In the genomic region with DNA sequence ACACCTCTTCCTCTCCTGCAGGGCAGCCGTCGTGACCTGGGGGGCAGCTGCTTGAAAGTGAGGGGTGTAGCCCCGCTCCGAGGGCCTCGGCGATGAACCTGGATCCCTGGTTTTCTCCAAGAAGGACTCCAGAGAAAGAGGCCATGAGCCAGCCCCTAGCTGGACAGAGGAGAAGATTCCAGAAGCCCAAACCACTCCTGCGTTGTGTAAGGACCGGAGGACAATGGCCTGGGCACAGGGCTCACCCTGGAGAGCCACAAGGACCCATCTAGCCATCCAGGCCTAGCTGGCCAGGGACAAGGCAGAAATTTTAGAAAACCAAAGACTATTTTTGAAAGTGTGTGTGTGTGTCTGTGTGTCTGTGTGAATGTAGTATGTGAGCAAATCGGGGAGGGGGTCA, we compare ENCODE assay signal across 20 mouse cellular contexts. TPM values are rescaled to one million over a fixed set of nuclear protein-coding genes. Genes with fewer than 3 reads are reported as not detected.
DNase-seq lines count a peak whose midpoint lies in the region; ATAC-seq lines count a peak whose summit lies in the region.
"Had no signal": no experiment of that assay in that cellular context is flagged by ENCODE, and none has a peak within 500 bp of the region (broad histone marks: within the 10 kb centered on the region; RNA-seq: fewer than 3 reads in every experiment).

No protein-coding gene starts in this region.

- DNase-seq in heart, adult 11 months = peak; percentile 90
- DNase-seq in heart, embryonic 10.5 days (ENCODE audit: low spot score) = peak; percentile 72
- DNase-seq in heart, adult 18-20 months = no peak
- no peak for DNase-seq in kidney, postnatal 14 days
- DNase-seq: adrenal gland, adult 2 months; adrenal gland, postnatal 10 days; adrenal gland, postnatal 25 days; cerebellum, adult 11-12 months; cerebellum, adult 2 months; cerebellum, adult 9-10 months; cerebellum, postnatal 10 days; cerebellum, postnatal 25 days; forebrain, postnatal 0 days had no signal

- no peak overlapping the region for H3K4me2 ChIP-seq in heart, embryonic 11.5 days
- H3K4me2 ChIP-seq: embryonic facial prominence, embryonic 12.5 days; forebrain, embryonic 13.5 days; forebrain, embryonic 15.5 days had no signal

- H3K36me3 ChIP-seq in heart, embryonic 11.5 days (ENCODE audit: control insufficient read depth, insufficient read depth, low read length) = no peaks in the 10 kb centered on the region
- no peaks in the 10 kb centered on the region for H3K36me3 ChIP-seq in heart, embryonic 10.5 days
- H3K36me3 ChIP-seq: embryonic facial prominence, embryonic 10.5 days; embryonic facial prominence, embryonic 12.5 days; forebrain, embryonic 15.5 days had no signal

- H3K4me3 ChIP-seq in heart, embryonic 11.5 days (ENCODE audit: low read depth, low read length) = no peak overlapping the region
- H3K4me3 ChIP-seq in heart, embryonic 10.5 days = no peak overlapping the region
- H3K4me3 ChIP-seq: embryonic facial prominence, embryonic 10.5 days; embryonic facial prominence, embryonic 12.5 days; forebrain, embryonic 13.5 days; forebrain, embryonic 15.5 days had no signal

- H3K9ac ChIP-seq in heart, embryonic 11.5 days (ENCODE audit: low read depth, low read length) = no peak overlapping the region
- H3K9ac ChIP-seq: embryonic facial prominence, embryonic 12.5 days; forebrain, embryonic 13.5 days; forebrain, embryonic 15.5 days; forebrain, postnatal 0 days had no signal

- no peak for ATAC-seq in heart, embryonic 11.5 days (replicated peaks; ENCODE audit: insufficient number of reproducible peaks, low FRiP score, low TSS enrichment)
- ATAC-seq: forebrain, embryonic 13.5 days; forebrain, embryonic 15.5 days; forebrain, postnatal 0 days had no signal

- H3K27me3 ChIP-seq in heart, embryonic 11.5 days (ENCODE audit: control insufficient read depth, insufficient read depth, low read length) = peaks cover 30% of the 10 kb centered on the region
- H3K27me3 ChIP-seq in heart, embryonic 10.5 days (ENCODE audit: insufficient read depth, poor library complexity, severe bottlenecking) = peaks cover 51% of the 10 kb centered on the region

- WGBS in heart, embryonic 11.5 days (ENCODE audit: insufficient replicate concordance) = 84% methylated on average over 9 of the region's 9 CpGs
- WGBS in heart, embryonic 10.5 days = 84% methylated on average over 9 of the region's 9 CpGs

- no peak overlapping the region for H3K27ac ChIP-seq in heart, embryonic 11.5 days (ENCODE audit: low read depth, low read length)
- no peak overlapping the region for H3K27ac ChIP-seq in heart, embryonic 10.5 days
- H3K27ac ChIP-seq: embryonic facial prominence, embryonic 10.5 days; embryonic facial prominence, embryonic 12.5 days; forebrain, embryonic 13.5 days; forebrain, embryonic 15.5 days had no signal

- H3K9me3 ChIP-seq in heart, embryonic 11.5 days (replicated peaks; ENCODE audit: control insufficient read depth, low read length) = no peaks in the 10 kb centered on the region
- H3K9me3 ChIP-seq in heart, embryonic 10.5 days = no peaks in the 10 kb centered on the region
- H3K9me3 ChIP-seq: embryonic facial prominence, embryonic 10.5 days; embryonic facial prominence, embryonic 12.5 days; forebrain, embryonic 13.5 days; forebrain, embryonic 15.5 days had no signal

- no peaks in the 10 kb centered on the region for H3K4me1 ChIP-seq in heart, embryonic 11.5 days (ENCODE audit: control insufficient read depth, insufficient read depth, low read length)
- peaks cover 8% of the 10 kb centered on the region for H3K4me1 ChIP-seq in heart, embryonic 10.5 days

RNA-seq across cellular contexts. Expression of gene Tcf15, which starts 5.3 kb away (rescaled TPM):
- polyA plus RNA-seq in heart, embryonic 11.5 days (2014; fragmentation: Nextera tagmentation; extraction: Ambion mirVana) = 3.2 and 3.3 TPM in 2 replicates
- polyA plus RNA-seq in heart, embryonic 10.5 days (2016; fragmentation: Nextera tagmentation; extraction: Ambion mirVana) = 1.9 and 7.2 TPM in 2 replicates
- total RNA-seq in heart, adult 18-20 months (2021) = 10 to 100 TPM; 16.4 to 18.9 TPM
- total RNA-seq: MEL had no signal
- polyA plus RNA-seq: C2C12 had no signal

RNA-seq across cellular contexts. Expression of gene Srxn1, which starts 43.4 kb away (rescaled TPM):
- 8.1 and 8.8 TPM in 2 replicates for polyA plus RNA-seq in heart, embryonic 11.5 days (2014; fragmentation: Nextera tagmentation; extraction: Ambion mirVana)
- 8.1 and 9.1 TPM in 2 replicates for polyA plus RNA-seq in heart, embryonic 10.5 days (2016; fragmentation: Nextera tagmentation; extraction: Ambion mirVana)
- total RNA-seq in heart, adult 18-20 months (2021) = 10 to 100 TPM; 18.8 to 20.3 TPM

Comparison
In these comparisons a context has a peak if more than half of its experiments do, and no peak if none do; other contexts are left out.
1. DNase-seq: peak in heart, adult 11 months (single experiment) and heart, embryonic 10.5 days (single experiment); none in heart, adult 18-20 months (0 of 2) and kidney, postnatal 14 days (single experiment).